Mouse (Mus musculus) CH12.LX (cell line): ENCODE data around the gene Serpinf1. TPM values are rescaled to one million over a fixed set of nuclear protein-coding genes. Genes with fewer than 3 reads are reported as not detected.

Experiments
- DNase-seq: peaks from one replicate; pipeline ENCODE4 v3.0.0-alpha.2; 2013; ENCODE audit errors: extremely low read depth
- H3K27ac ChIP-seq: 2 replicates; pipeline ENCODE4 v1.5.1; 2012; ENCODE audit warnings: low read depth, mild to moderate bottlenecking, control low read depth, moderate library complexity; ENCODE audit not compliant: insufficient read depth
- H3K27me3 ChIP-seq: replicated peaks from 2 replicates; pipeline ENCODE3; 2012; ENCODE audit warnings: inconsistent platforms
- H3K36me3 ChIP-seq, 2 experiments: replicated peaks in 1 of 2; 2 replicates each; pipeline versions ENCODE3 to v1.6.1; 2012; ENCODE audit warnings: inconsistent platforms in 1 of 2, low read length in 1 of 2, mild to moderate bottlenecking in 1 of 2, mixed read lengths in 1 of 2, moderate library complexity in 1 of 2; ENCODE audit not compliant: control insufficient read depth in 1 of 2, insufficient read depth in 1 of 2
- H3K4me1 ChIP-seq, 2 experiments: 2 replicates each; pipeline ENCODE4 v1.6.1; 2012; ENCODE audit warnings: inconsistent platforms in 1 of 2, moderate library complexity in 1 of 2; ENCODE audit not compliant: insufficient read depth in 2 of 2, control insufficient read depth in 1 of 2
- H3K4me2 ChIP-seq: 2 replicates; pipeline ENCODE4 v1.6.1; 2012; ENCODE audit warnings: low read depth, mild to moderate bottlenecking, control low read depth; ENCODE audit not compliant: poor library complexity, insufficient read depth, severe bottlenecking
- H3K4me3 ChIP-seq, 3 experiments: fragments of 150-350 bp in 1 of 3; sonication (generic) in 1 of 3; replicated peaks in 1 of 3; 2 replicates each; pipeline versions ENCODE3 to v1.5.1; 2011 to 2012; ENCODE audit warnings: low read depth in 2 of 3, low read length in 2 of 3, mild to moderate bottlenecking in 2 of 3, moderate library complexity in 2 of 3, control low read depth in 1 of 3, improper control_type of control experiment in 1 of 3, inconsistent platforms in 1 of 3, mixed read lengths in 1 of 3; ENCODE audit not compliant: poor library complexity in 1 of 3
- H3K79me2 ChIP-seq: replicated peaks from 2 replicates; pipeline ENCODE4 v1.6.1; 2012; ENCODE audit warnings: mild to moderate bottlenecking, moderate library complexity; ENCODE audit not compliant: control insufficient read depth, poor library complexity, insufficient read depth, severe bottlenecking; ENCODE audit errors: extremely low read depth
- H3K9ac ChIP-seq: 2 replicates; pipeline ENCODE4 v1.6.1; 2012; ENCODE audit warnings: low read depth, mild to moderate bottlenecking, control low read depth, moderate library complexity; ENCODE audit not compliant: insufficient read depth
- H3K9me3 ChIP-seq: replicated peaks from 2 replicates; pipeline ENCODE3; 2012; ENCODE audit warnings: low read length, inconsistent platforms, mixed read lengths
- BHLHE40 ChIP-seq: IDR thresholded peaks from 2 replicates; pipeline ENCODE4 v1.6.1; 2011; ENCODE audit warnings: mild to moderate bottlenecking, low read depth, low read length, improper control_type of control experiment
- CHD1 ChIP-seq: IDR thresholded peaks from 2 replicates; pipeline ENCODE4 v1.6.1; 2012; ENCODE audit warnings: low read depth, low read length, improper control_type of control experiment, inconsistent platforms
- CHD2 ChIP-seq: IDR thresholded peaks from 2 replicates; pipeline ENCODE4 v1.6.1; 2011; ENCODE audit warnings: low read length, improper control_type of control experiment
- CTCF ChIP-seq, 2 experiments: IDR thresholded peaks in 1 of 2; conservative IDR thresholded peaks in 1 of 2; 2 replicates each; pipeline ENCODE4 v1.5.1; 2011 to 2012; ENCODE audit warnings: low read depth in 2 of 2, low read length in 2 of 2, improper control_type of control experiment in 1 of 2, inconsistent platforms in 1 of 2, mild to moderate bottlenecking in 1 of 2, moderate library complexity in 1 of 2
- E2F4 ChIP-seq: IDR thresholded peaks from 2 replicates; pipeline ENCODE4 v1.6.1; 2011; ENCODE audit warnings: low read depth, low read length, improper control_type of control experiment; ENCODE audit not compliant: insufficient replicate concordance
- ELF1 ChIP-seq: IDR thresholded peaks from 2 replicates; pipeline ENCODE4 v1.6.1; 2014; ENCODE audit warnings: low read depth, mild to moderate bottlenecking, inconsistent platforms, low read length, improper control_type of control experiment
- EP300 ChIP-seq: IDR thresholded peaks from 2 replicates; pipeline ENCODE4 v1.6.1; 2011; ENCODE audit warnings: low read length, improper control_type of control experiment
- ETS1 ChIP-seq: conservative IDR thresholded peaks from 2 replicates; pipeline ENCODE4 v1.6.1; 2012; ENCODE audit warnings: low read depth, mild to moderate bottlenecking, inconsistent platforms, low read length, improper control_type of control experiment, moderate library complexity
- GABPA ChIP-seq: IDR thresholded peaks from 2 replicates; pipeline ENCODE4 v1.6.1; 2012; ENCODE audit warnings: low read depth, low read length, improper control_type of control experiment, inconsistent platforms; ENCODE audit not compliant: insufficient replicate concordance
- HCFC1 ChIP-seq: IDR thresholded peaks from 2 replicates; pipeline ENCODE4 v1.6.1; 2012; ENCODE audit warnings: low read depth, mild to moderate bottlenecking, inconsistent platforms, low read length, improper control_type of control experiment
- IRF4 ChIP-seq: IDR thresholded peaks from 2 replicates; pipeline ENCODE4 v1.6.1; 2014; ENCODE audit warnings: low read depth, mild to moderate bottlenecking, inconsistent platforms, low read length, improper control_type of control experiment
- JUN ChIP-seq: IDR thresholded peaks from 2 replicates; pipeline ENCODE4 v1.6.1; 2011; ENCODE audit warnings: low read depth, mild to moderate bottlenecking, low read length, improper control_type of control experiment, moderate library complexity; ENCODE audit not compliant: insufficient read depth
- JUND ChIP-seq: conservative IDR thresholded peaks from 2 replicates; pipeline ENCODE4 v1.6.1; 2011; ENCODE audit warnings: low read depth, low read length, improper control_type of control experiment
- KAT2A ChIP-seq: IDR thresholded peaks from 2 replicates; pipeline ENCODE4 v1.6.1; 2012; ENCODE audit warnings: low read length, improper control_type of control experiment, inconsistent platforms; ENCODE audit not compliant: insufficient replicate concordance
- MAFK ChIP-seq: IDR thresholded peaks from 2 replicates; pipeline ENCODE4 v1.6.1; 2011; ENCODE audit warnings: low read length, improper control_type of control experiment; ENCODE audit not compliant: insufficient replicate concordance
- MAX ChIP-seq: IDR thresholded peaks from 2 replicates; pipeline ENCODE4 v1.6.1; 2011; ENCODE audit warnings: low read length, improper control_type of control experiment
- MAZ ChIP-seq: IDR thresholded peaks from 2 replicates; pipeline ENCODE4 v1.6.1; 2012; ENCODE audit warnings: low read depth, mild to moderate bottlenecking, inconsistent platforms, low read length, improper control_type of control experiment, moderate library complexity
- MEF2A ChIP-seq: IDR thresholded peaks from 2 replicates; pipeline ENCODE4 v1.6.1; 2014; ENCODE audit warnings: low read depth, mild to moderate bottlenecking, inconsistent platforms, low read length, improper control_type of control experiment, borderline replicate concordance
- MXI1 ChIP-seq: IDR thresholded peaks from 2 replicates; pipeline ENCODE4 v1.6.1; 2011; ENCODE audit warnings: mild to moderate bottlenecking, low read depth, low read length, improper control_type of control experiment
- MYC ChIP-seq: IDR thresholded peaks from 2 replicates; pipeline ENCODE4 v1.6.1; 2011; ENCODE audit warnings: low read depth, mild to moderate bottlenecking, improper control_type of control experiment, low read length
- NELFE ChIP-seq: IDR thresholded peaks from 2 replicates; pipeline ENCODE4 v1.6.1; 2011; ENCODE audit warnings: low read depth, low read length, improper control_type of control experiment
- NRF1 ChIP-seq: IDR thresholded peaks from 2 replicates; pipeline ENCODE4 v1.6.1; 2014; ENCODE audit warnings: low read depth, mild to moderate bottlenecking, inconsistent platforms, low read length, improper control_type of control experiment, moderate library complexity
- PAX5 ChIP-seq: IDR thresholded peaks from 2 replicates; pipeline ENCODE4 v1.6.1; 2012; ENCODE audit warnings: low read length, inconsistent platforms, mixed read lengths
- POLR2A ChIP-seq: IDR thresholded peaks from 2 replicates; pipeline ENCODE4 v1.6.1; 2011; ENCODE audit warnings: low read depth, mild to moderate bottlenecking, improper control_type of control experiment, low read length
- POLR2AphosphoS2 ChIP-seq: IDR thresholded peaks from 2 replicates; pipeline ENCODE4 v1.6.1; 2011; ENCODE audit warnings: low read depth, low read length, improper control_type of control experiment
- RAD21 ChIP-seq: IDR thresholded peaks from 2 replicates; pipeline ENCODE4 v1.6.1; 2011; ENCODE audit warnings: low read depth, mild to moderate bottlenecking, low read length, improper control_type of control experiment, moderate library complexity
- RCOR1 ChIP-seq: conservative IDR thresholded peaks from 2 replicates; pipeline ENCODE4 v1.6.1; 2012; ENCODE audit warnings: low read depth, mild to moderate bottlenecking, inconsistent platforms, low read length, improper control_type of control experiment
- SIN3A ChIP-seq: IDR thresholded peaks from 2 replicates; pipeline ENCODE4 v1.6.1; 2012; ENCODE audit warnings: low read length, improper control_type of control experiment, inconsistent platforms
- SMC3 ChIP-seq: IDR thresholded peaks from 2 replicates; pipeline ENCODE4 v1.6.1; 2011; ENCODE audit warnings: low read depth, low read length, improper control_type of control experiment
- TBP ChIP-seq: conservative IDR thresholded peaks from 2 replicates; pipeline ENCODE4 v1.6.1; 2011; ENCODE audit warnings: low read depth, low read length, improper control_type of control experiment
- TCF12 ChIP-seq: IDR thresholded peaks from 2 replicates; pipeline ENCODE4 v1.6.1; 2014; ENCODE audit warnings: low read depth, mild to moderate bottlenecking, inconsistent platforms, low read length, improper control_type of control experiment
- UBTF ChIP-seq: IDR thresholded peaks from 2 replicates; pipeline ENCODE4 v1.6.1; 2012; ENCODE audit warnings: low read depth, mild to moderate bottlenecking, inconsistent platforms, low read length, improper control_type of control experiment, moderate library complexity
- USF1 ChIP-seq: IDR thresholded peaks from 2 replicates; pipeline ENCODE4 v1.6.1; 2014; ENCODE audit warnings: low read depth, mild to moderate bottlenecking, inconsistent platforms, low read length, improper control_type of control experiment
- USF2 ChIP-seq: conservative IDR thresholded peaks from 2 replicates; pipeline ENCODE4 v1.6.1; 2011; ENCODE audit warnings: low read depth, low read length, improper control_type of control experiment
- ZC3H11A ChIP-seq: IDR thresholded peaks from 2 replicates; pipeline ENCODE4 v1.6.1; 2012; ENCODE audit warnings: low read depth, mild to moderate bottlenecking, inconsistent platforms, low read length, improper control_type of control experiment
- ZKSCAN1 ChIP-seq: IDR thresholded peaks from 2 replicates; pipeline ENCODE4 v1.6.1; 2012; ENCODE audit warnings: low read depth, inconsistent platforms, low read length, improper control_type of control experiment, borderline replicate concordance
- ZMIZ1 ChIP-seq: IDR thresholded peaks from 2 replicates; pipeline ENCODE4 v1.6.1; 2012; ENCODE audit warnings: low read depth, mild to moderate bottlenecking, inconsistent platforms, low read length, improper control_type of control experiment
- ZNF384 ChIP-seq: IDR thresholded peaks from 2 replicates; pipeline ENCODE4 v1.6.1; 2012; ENCODE audit warnings: low read depth, low read length, improper control_type of control experiment, inconsistent platforms
- dilution Hi-C: fragments of 300-500 bp; cut with MboI; formaldehyde crosslinking; loops from 2 replicates; pipeline ENCODE4 v1.14.3; 2020; ENCODE audit warnings: low sequenced_read_pairs; ENCODE audit not compliant: extremely low pct_unique_long_range_greater_than_20kb, extremely low pct_ligation_motif_present
- in situ Hi-C: fragments of 300-500 bp; cut with MboI; formaldehyde crosslinking; loops from 3 replicates; pipeline ENCODE4 v1.14.3; 2019; ENCODE audit warnings: low sequenced_read_pairs, low pct_ligation_motif_present, low pct_unique_long_range_greater_than_20kb, mixed read lengths
- polyA plus RNA-seq: library from polyadenylated mRNA; unstranded; fragments of >175 nt; gene quantifications from 2 replicates; pipeline ENCODE4 v1.2.1, GENCODE M21; 2012; ENCODE audit warnings: low read depth; ENCODE audit not compliant: insufficient read length
- total RNA-seq, 2 experiments: library from RNA; depleted of rRNA; stranded (reverse); fragments of 300-350 nt in 1 of 2; fragments of >200 nt in 1 of 2; gene quantifications; 2 replicates each; pipeline ENCODE4 v1.2.3; 2012 to 2014

The Serpinf1 gene
- total and polyA plus RNA-seq, 3 experiments, result 26.0 to 131 (median 56.5) TPM

- TF ChIP-seq ZKSCAN1 (no peak), JUN (no peak), TCF12 (0 out of 2 replicates have a peak, but pooled peaks have one; percentile 38), MEF2A (0 out of 2 replicates have a peak, but pooled peaks have one; percentile 23), BHLHE40 (peak; percentile 54), MYC (peak; percentile 59; the same call in 1 of the 2 replicates), MAZ (no peak), CHD2 (no peak), SMC3 (no peak), CTCF (conservative IDR thresholded peaks at IDR 0.05 in 1 of 2, IDR thresholded peaks at IDR 0.05 in 1 of 2; ENCODE audit: low read depth in 2 of 2, low read length in 2 of 2) (no peak), KAT2A (no peak), MAFK (no peak), E2F4 (no peak), ZNF384 (no peak), NELFE (no peak), SIN3A (no peak), PAX5 (no peak), EP300 (peak; percentile 20; the same call in 1 of the 2 replicates), IRF4 (peak; percentile 17; the same call in 1 of the 2 replicates), UBTF (no peak), MXI1 (peak; percentile 49), HCFC1 (no peak), GABPA (no peak), RAD21 (no peak), CHD1 (no peak), POLR2AphosphoS2 (no peak), MAX (peak; percentile 81), ETS1 (no peak), ELF1 (no peak), POLR2A (no peak), ZC3H11A (no peak), TBP (no peak; the same call in 1 of the 2 replicates), USF2 (peak; percentile 42; the same call in 1 of the 2 replicates), ZMIZ1 (no peak), JUND (no peak), NRF1 (no peak), USF1 (peak; percentile 58), RCOR1 (no peak)
- in situ Hi-C loops, result loop anchor here (5.0 kb wide), 1 partner anchor 44 kb away; no protein-coding TSS in a partner anchor
- Histone ChIP-seq H3K79me2 (no peaks in the 10 kb centered on the region), H3K4me2 (no peak overlapping the region), H3K9ac (no peak overlapping the region), H3K9me3 (no peaks in the 10 kb centered on the region), H3K4me1 (peaks cover 29 to 76% of the 10 kb centered on the region in 2 experiments), H3K27ac (peak overlapping the region; percentile 52), H3K27me3 (no peaks in the 10 kb centered on the region), H3K36me3 (peaks cover 8 to 18% of the 10 kb centered on the region in 2 experiments), H3K4me3 (no peak overlapping the region)
- dilution Hi-C loops, result no loop called here
- no peak for DNase-seq
Measured at GRCm38 (mm10) chr11:75456440-75456871, 34.0 kb upstream of the Serpinf1 start.
